Mouse (Mus musculus) stomach, embryonic 15.5 days (tissue): ENCODE data around the gene Adad2. TPM values are rescaled to one million over a fixed set of nuclear protein-coding genes. Genes with fewer than 3 reads are reported as not detected.

Experiments used
- ATAC-seq: fragments of 200-750 bp; cut with Nextera tagmentation; 2 replicates; pipeline ENCODE4 v1.8.0; 2017; ENCODE audit warnings: low read depth, moderate number of reproducible peaks, moderate TSS enrichment; ENCODE audit not compliant: insufficient read depth, low FRiP score
- H3K27ac ChIP-seq: fragments of 300-500 bp; sonication (generic); 2 replicates; pipeline ENCODE4 v1.5.1; 2015; ENCODE audit warnings: mild to moderate bottlenecking, inconsistent platforms
- H3K27me3 ChIP-seq: fragments of 300-500 bp; sonication (generic); replicated peaks from 2 replicates; pipeline ENCODE4 v1.6.1; 2015; ENCODE audit warnings: inconsistent platforms
- H3K36me3 ChIP-seq: fragments of 300-500 bp; sonication (generic); 2 replicates; pipeline ENCODE4 v1.6.1; 2015; ENCODE audit warnings: inconsistent platforms
- H3K4me1 ChIP-seq: fragments of 300-500 bp; sonication (generic); 2 replicates; pipeline ENCODE4 v1.6.1; 2015; ENCODE audit warnings: inconsistent platforms
- H3K4me2 ChIP-seq: fragments of 300-500 bp; sonication (generic); 2 replicates; pipeline ENCODE4 v1.6.1; 2015; ENCODE audit warnings: mild to moderate bottlenecking, inconsistent platforms
- H3K4me3 ChIP-seq: fragments of 300-500 bp; sonication (generic); replicated peaks from 2 replicates; pipeline ENCODE4 v1.5.1; 2015; ENCODE audit warnings: inconsistent platforms
- H3K9ac ChIP-seq: fragments of 300-500 bp; sonication (generic); 2 replicates; pipeline ENCODE4 v1.6.1; 2015; ENCODE audit warnings: inconsistent platforms
- H3K9me3 ChIP-seq: fragments of 300-500 bp; sonication (generic); 2 replicates; pipeline ENCODE4 v1.6.1; 2016; ENCODE audit warnings: inconsistent platforms
- WGBS: fragments of 180-500 bp; shearing (Covaris S2); methylation state at CpG from one replicate; pipeline ENCODE4 v1.1.7; 2015; 5-methylcytosine and 5-hydroxymethylcytosine counted together
- polyA plus RNA-seq: library from polyadenylated mRNA; unstranded; fragments of >200 nt; fragmentation: Nextera tagmentation; extraction: Ambion mirVana; gene quantifications from 2 replicates; pipeline ENCODE4 v1.2.1, GENCODE M21; 2015

The Adad2 gene
- polyA plus RNA-seq, 1 experiment from 2014 or later, result not detected

GRCm38 (mm10) chr8:119616811-119617210, 4.3 kb downstream of the Adad2 start:
- no peak overlapping the region for H3K4me2 ChIP-seq
- no peak for ATAC-seq
- no peak overlapping the region for H3K27ac ChIP-seq
- 90% methylated on average over 4 of the region's 4 CpGs for WGBS
- no peak overlapping the region for H3K9ac ChIP-seq
- no peaks in the 10 kb centered on the region for H3K27me3 ChIP-seq
- no peak overlapping the region for H3K4me3 ChIP-seq
- no peaks in the 10 kb centered on the region for H3K4me1 ChIP-seq
- no peaks in the 10 kb centered on the region for H3K36me3 ChIP-seq
- H3K9me3 ChIP-seq, result no peaks in the 10 kb centered on the region

- Histone ChIP-seq H3K4me2 (no peak overlapping the region), H3K9ac (no peak overlapping the region), H3K27ac (no peak overlapping the region), H3K4me1 (no peaks in the 10 kb centered on the region), H3K36me3 (no peaks in the 10 kb centered on the region), H3K27me3 (no peaks in the 10 kb centered on the region), H3K9me3 (no peaks in the 10 kb centered on the region), H3K4me3 (no peak overlapping the region)
- 80% methylated on average over 5 of the region's 5 CpGs for WGBS
- ATAC-seq, result no peak
Measured at GRCm38 (mm10) chr8:119617586-119617985, 5.0 kb downstream of the Adad2 start.

DNA sequence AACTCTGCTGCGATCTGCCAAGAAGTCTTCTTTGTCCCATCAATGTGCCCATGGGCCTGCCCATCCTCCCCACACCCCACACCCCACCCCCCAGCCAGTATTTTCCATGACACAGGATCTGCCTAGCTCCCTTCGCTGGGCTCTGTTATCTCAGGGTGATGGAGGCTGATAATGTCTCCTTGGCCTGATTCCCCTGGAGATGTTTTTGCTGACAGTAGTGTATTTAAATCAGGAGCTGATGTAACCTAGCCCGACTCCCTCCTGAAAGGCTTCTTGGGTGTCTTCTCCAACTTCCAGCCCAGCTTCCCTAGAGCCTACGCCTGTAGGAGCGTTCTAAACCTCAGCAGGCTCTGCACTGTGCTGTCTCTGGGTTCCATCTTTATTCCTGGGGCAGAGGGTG, 6.3 kb downstream of the Adad2 start:
- no peaks in the 10 kb centered on the region for H3K4me1 ChIP-seq
- no peaks in the 10 kb centered on the region for H3K36me3 ChIP-seq
- H3K27ac ChIP-seq, result no peak overlapping the region
- 54% methylated on average over 5 of the region's 5 CpGs for WGBS
- H3K4me3 ChIP-seq, result no peak overlapping the region
- no peak overlapping the region for H3K4me2 ChIP-seq
- no peaks in the 10 kb centered on the region for H3K27me3 ChIP-seq
- ATAC-seq, result no peak
- no peak overlapping the region for H3K9ac ChIP-seq
- H3K9me3 ChIP-seq, result no peaks in the 10 kb centered on the region

DNA sequence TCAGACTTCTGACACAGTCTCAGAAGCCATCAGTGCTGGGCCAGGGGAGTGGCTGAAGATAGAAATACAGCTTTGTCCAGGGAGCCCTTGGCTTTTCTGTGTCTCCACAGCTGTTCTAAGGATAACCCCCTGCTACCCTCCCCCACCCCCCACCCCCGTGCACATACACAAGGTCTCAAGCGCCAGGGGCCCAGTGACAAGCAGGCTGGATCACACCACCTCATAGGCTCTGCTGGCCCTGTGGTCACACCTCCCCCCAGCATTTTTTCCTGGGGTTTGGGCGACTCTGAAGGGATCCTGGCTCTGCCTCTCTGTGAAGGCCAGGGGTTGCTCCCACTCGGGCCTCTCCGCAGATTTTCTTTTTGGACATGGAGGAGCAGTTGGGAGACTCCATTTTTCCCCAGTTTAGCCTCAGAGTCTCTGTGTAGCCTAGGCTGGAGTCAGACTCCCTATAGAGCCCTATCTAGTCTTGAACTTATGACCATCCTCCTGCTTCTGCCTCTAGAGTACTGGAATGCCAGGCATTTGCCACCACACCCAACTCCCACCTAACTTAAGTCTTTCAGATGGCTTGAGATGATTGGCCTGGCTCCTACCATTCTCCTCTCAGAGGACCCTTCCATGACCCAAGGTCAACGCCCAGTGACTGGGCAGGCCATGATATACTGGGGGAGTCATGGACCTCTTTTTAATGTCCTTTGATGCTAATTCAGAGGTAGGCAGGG, 7.7 kb downstream of the Adad2 start:
- no peak overlapping the region for H3K27ac ChIP-seq
- no peaks in the 10 kb centered on the region for H3K9me3 ChIP-seq
- no peaks in the 10 kb centered on the region for H3K4me1 ChIP-seq
- WGBS, result 67% methylated on average over 6 of the region's 6 CpGs
- H3K4me2 ChIP-seq, result no peak overlapping the region
- H3K27me3 ChIP-seq, result no peaks in the 10 kb centered on the region
- no peak overlapping the region for H3K9ac ChIP-seq
- H3K4me3 ChIP-seq, result no peak overlapping the region
- H3K36me3 ChIP-seq, result no peaks in the 10 kb centered on the region
- no peak for ATAC-seq

- ATAC-seq, result no peak
- Histone ChIP-seq H3K4me2 (no peak overlapping the region), H3K27me3 (no peaks in the 10 kb centered on the region), H3K9me3 (no peaks in the 10 kb centered on the region), H3K4me3 (no peak overlapping the region), H3K36me3 (no peaks in the 10 kb centered on the region), H3K27ac (no peak overlapping the region), H3K4me1 (no peaks in the 10 kb centered on the region), H3K9ac (no peak overlapping the region)
- WGBS, result 81% methylated on average over 14 of the region's 14 CpGs
Measured at GRCm38 (mm10) chr8:119620848-119621465, 8.4 kb downstream of the Adad2 start.

DNA sequence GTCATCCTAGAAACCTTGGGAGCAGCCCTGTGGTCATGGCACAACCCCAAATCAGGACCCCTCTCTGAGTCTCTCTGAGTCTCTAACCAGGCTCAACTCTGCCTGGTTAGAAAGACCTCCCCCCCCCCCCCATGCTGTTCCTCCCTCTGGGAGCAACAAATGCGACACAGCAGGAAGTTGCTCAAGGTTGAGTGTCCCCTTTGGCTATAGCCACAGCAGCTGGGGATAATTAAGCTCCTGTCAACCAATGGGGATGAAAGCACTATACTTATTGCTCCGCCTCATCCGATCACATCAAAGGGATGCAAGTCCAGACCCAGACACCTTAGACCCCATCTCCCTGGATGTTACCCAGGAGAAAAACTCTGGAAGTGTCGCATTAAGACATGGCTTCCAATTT, 10.0 kb downstream of the Adad2 start:
- no peaks in the 10 kb centered on the region for H3K36me3 ChIP-seq
- no peaks in the 10 kb centered on the region for H3K27me3 ChIP-seq
- no peak overlapping the region for H3K27ac ChIP-seq
- 55% methylated on average over 4 of the region's 4 CpGs for WGBS
- no peaks in the 10 kb centered on the region for H3K4me1 ChIP-seq
- H3K9ac ChIP-seq, result no peak overlapping the region
- no peak overlapping the region for H3K4me2 ChIP-seq
- no peak overlapping the region for H3K4me3 ChIP-seq
- H3K9me3 ChIP-seq, result no peaks in the 10 kb centered on the region
- ATAC-seq, result no peak

DNA sequence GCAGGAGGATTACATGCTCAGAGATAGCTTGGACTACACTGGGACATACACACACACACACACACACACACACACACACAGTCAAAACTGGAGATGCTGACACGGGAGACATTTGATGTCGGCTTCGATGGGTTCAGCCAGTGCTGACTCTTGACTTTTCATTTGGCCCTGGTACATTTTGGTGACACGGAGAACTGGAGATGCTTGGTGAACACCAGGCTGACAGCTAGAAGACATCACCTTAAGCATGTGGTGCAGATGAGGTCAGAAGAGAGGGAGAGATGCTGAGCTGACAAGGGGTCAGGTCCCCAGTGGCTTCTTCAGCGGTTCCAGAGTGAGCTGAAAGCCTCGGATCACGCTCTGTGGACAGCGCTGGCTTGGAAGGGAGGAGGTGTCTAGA, 10.5 kb downstream of the Adad2 start:
- Histone ChIP-seq H3K9me3 (no peaks in the 10 kb centered on the region), H3K4me2 (no peak overlapping the region), H3K4me1 (no peaks in the 10 kb centered on the region), H3K27ac (no peak overlapping the region), H3K9ac (no peak overlapping the region), H3K4me3 (no peak overlapping the region), H3K36me3 (no peaks in the 10 kb centered on the region), H3K27me3 (no peaks in the 10 kb centered on the region)
- no peak for ATAC-seq
- 86% methylated on average over 8 of the region's 8 CpGs for WGBS

- Histone ChIP-seq H3K27ac (no peak overlapping the region), H3K9ac (no peak overlapping the region), H3K4me3 (no peak overlapping the region), H3K4me2 (no peak overlapping the region), H3K9me3 (no peaks in the 10 kb centered on the region), H3K27me3 (no peaks in the 10 kb centered on the region), H3K4me1 (no peaks in the 10 kb centered on the region), H3K36me3 (no peaks in the 10 kb centered on the region)
- 75% methylated on average over 1 of the region's 1 CpGs for WGBS
- ATAC-seq, result no peak
Measured at GRCm38 (mm10) chr8:119623744-119624143, 11.2 kb downstream of the Adad2 start.

DNA sequence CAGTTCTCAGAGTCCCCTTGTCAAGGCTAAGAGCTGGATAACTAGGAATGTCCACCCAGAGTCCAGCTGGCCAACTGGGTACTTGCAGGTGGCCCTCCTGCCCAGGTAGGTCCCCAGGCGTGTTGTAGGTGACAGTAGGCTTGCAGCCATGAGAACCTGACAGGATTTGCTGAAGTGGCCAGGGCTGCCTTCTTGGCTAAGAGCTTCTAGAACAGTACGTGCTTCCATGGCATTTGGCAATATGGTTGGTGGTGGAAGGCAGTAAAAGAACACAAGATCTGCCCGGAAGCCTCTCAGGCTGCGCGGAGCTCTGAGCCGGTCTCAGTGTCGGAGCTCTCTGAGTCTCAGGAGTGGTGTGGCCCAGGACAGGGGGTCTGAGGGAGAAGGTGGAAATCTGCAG, 12.4 kb downstream of the Adad2 start:
- H3K9ac ChIP-seq, result no peak overlapping the region
- no peak for ATAC-seq

GRCm38 (mm10) chr8:119625788-119626187, 13.2 kb downstream of the Adad2 start:
- Histone ChIP-seq H3K9ac (no peak overlapping the region), H3K27ac (no peak overlapping the region), H3K4me3 (no peak overlapping the region), H3K4me1 (no peaks in the 10 kb centered on the region), H3K9me3 (no peaks in the 10 kb centered on the region), H3K27me3 (no peaks in the 10 kb centered on the region), H3K36me3 (no peaks in the 10 kb centered on the region), H3K4me2 (no peak overlapping the region)
- WGBS, result 78% methylated on average over 22 of the region's 22 CpGs
- ATAC-seq, result no peak

More for the DNA sequence above, 12.4 kb downstream of the Adad2 start:
- Histone ChIP-seq H3K27me3 (no peaks in the 10 kb centered on the region), H3K4me3 (no peak overlapping the region), H3K27ac (no peak overlapping the region), H3K9me3 (no peaks in the 10 kb centered on the region), H3K4me1 (no peaks in the 10 kb centered on the region), H3K36me3 (no peaks in the 10 kb centered on the region), H3K4me2 (no peak overlapping the region)
- WGBS, result 83% methylated on average over 7 of the region's 7 CpGs

GRCm38 (mm10) chr8:119627199-119627598, 14.7 kb downstream of the Adad2 start:
- ATAC-seq, result no peak
- Histone ChIP-seq H3K4me1 (no peaks in the 10 kb centered on the region), H3K9me3 (no peaks in the 10 kb centered on the region), H3K4me2 (no peak overlapping the region), H3K9ac (no peak overlapping the region), H3K27ac (no peak overlapping the region), H3K27me3 (no peaks in the 10 kb centered on the region), H3K4me3 (no peak overlapping the region), H3K36me3 (no peaks in the 10 kb centered on the region)
- WGBS, result 85% methylated on average over 7 of the region's 7 CpGs

GRCm38 (mm10) chr8:119627613-119628359, 15.2 kb downstream of the Adad2 start:
- H3K27me3 ChIP-seq, result 0 out of 2 replicates have a peak, but pooled peaks cover 1% of the 10 kb centered on the region
- ATAC-seq, result no peak
- WGBS, result 42% methylated on average over 10 of the region's 10 CpGs
- H3K9me3 ChIP-seq, result no peaks in the 10 kb centered on the region
- H3K4me2 ChIP-seq, result no peak overlapping the region
- H3K4me3 ChIP-seq, result no peak overlapping the region
- no peaks in the 10 kb centered on the region for H3K4me1 ChIP-seq
- no peak overlapping the region for H3K27ac ChIP-seq
- H3K9ac ChIP-seq, result no peak overlapping the region
- no peaks in the 10 kb centered on the region for H3K36me3 ChIP-seq
